Mouse (Mus musculus) neural tube, embryonic 14.5 days (tissue): ENCODE data around the gene Crlf3. TPM values are rescaled to one million over a fixed set of nuclear protein-coding genes. Genes with fewer than 3 reads are reported as not detected.

ENCODE experiments used
- polyA plus RNA-seq: library from polyadenylated mRNA; unstranded; fragments of >200 nt; fragmentation: Nextera tagmentation; extraction: Ambion mirVana; gene quantifications from 2 replicates; pipeline ENCODE4 v1.2.1, GENCODE M21; 2014

Gene Crlf3
- polyA plus RNA-seq, 1 experiment from 2014 or later: 8.0 TPM

Other genes starting within 250 kb of the Crlf3 start
- gene Utp6, start 118.6 kb downstream of the Crlf3 start, polyA plus RNA-seq: 42.8 and 55.6 TPM in 2 replicates
- gene Suz12, start 87.9 kb downstream of the Crlf3 start, polyA plus RNA-seq: 18.9 and 19.0 TPM in 2 replicates
- gene Atad5, start 8.4 kb upstream of the Crlf3 start, polyA plus RNA-seq: 4.9 and 5.7 TPM in 2 replicates
- 22.3 and 22.9 TPM in 2 replicates for gene Tefm, start 61.2 kb upstream of the Crlf3 start, polyA plus RNA-seq
- gene Adap2, start 73.1 kb upstream of the Crlf3 start, polyA plus RNA-seq: 2.5 and 3.3 TPM in 2 replicates
- gene Rnf135, start 102.9 kb upstream of the Crlf3 start, polyA plus RNA-seq: 2.0 and 3.2 TPM in 2 replicates
- 87.7 and 92.2 TPM in 2 replicates for gene Rhot1, start 128.0 kb upstream of the Crlf3 start, polyA plus RNA-seq
- gene Rhbdl3, start 219.9 kb upstream of the Crlf3 start, polyA plus RNA-seq: 3.8 and 6.5 TPM in 2 replicates